Mouse (Mus musculus): ENCODE measurements around the gene Hnrnpr. TPM values are rescaled to one million over a fixed set of nuclear protein-coding genes. Genes with fewer than 3 reads are reported as not detected.

The Hnrnpr gene
- total RNA-seq, 1 experiment: 73.4 TPM

- Histone ChIP-seq H3K9ac (ENCODE audit: insufficient read depth, low read depth, low read length, poor library complexity, severe bottlenecking) (peak overlapping the region; percentile 77; the same call in 1 of the 2 replicates), H3K4me3 (ENCODE audit: insufficient read depth in 1 of 2, low read depth in 1 of 2, low read length in 2 of 2, poor library complexity in 1 of 2, severe bottlenecking in 1 of 2) (peak overlapping the region; percentile 74 to 95), H3K9me3 (ENCODE audit: control insufficient read depth, insufficient read depth, low read depth, low read length) (no peaks in the 10 kb centered on the region), H3K4me1 (ENCODE audit: control insufficient read depth in 2 of 2, insufficient read depth in 2 of 2, low read length in 2 of 2, poor library complexity in 1 of 2) (peaks cover 0 to 6% of the 10 kb centered on the region in 2 experiments; a peak in 2 of 4 replicates), H3K36me3 (ENCODE audit: control insufficient read depth, insufficient read depth, low read length, poor library complexity, severe bottlenecking) (no peaks in the 10 kb centered on the region), H3K27ac (ENCODE audit: insufficient read depth, low read depth, low read length, poor library complexity, severe bottlenecking) (peak overlapping the region; percentile 23; the same call in 1 of the 2 replicates)
- TF ChIP-seq ZC3H11A (IDR thresholded peaks at IDR 0.05; ENCODE audit: borderline replicate concordance, low read depth, low read length) (no peak), MAFK (IDR thresholded peaks at IDR 0.05; ENCODE audit: insufficient read depth, low read depth, low read length) (no peak), HCFC1 (IDR thresholded peaks at IDR 0.05; ENCODE audit: borderline replicate concordance, insufficient read depth, low read length) (peak; percentile 97), CHD2 (IDR thresholded peaks at IDR 0.05; ENCODE audit: low read depth, low read length) (0 out of 2 replicates have a peak, but pooled peaks have one; percentile 15), ZNF384 (IDR thresholded peaks at IDR 0.05; ENCODE audit: low read depth, low read length) (no peak)
- DNase-seq (ENCODE audit: low read depth, low spot score): peak; percentile 85
- in situ Hi-C loops (cut with MboI; ENCODE audit: low sequenced_read_pairs in 2 of 2, unreplicated experiment in 2 of 2): no loop called here
Measured at GRCm38 (mm10) chr4:136285348-136285810, 25.4 kb upstream of the Hnrnpr start.

- peak overlapping the region; percentile 23; the same call in 1 of the 2 replicates for H3K27ac ChIP-seq (ENCODE audit: insufficient read depth, low read depth, low read length, poor library complexity, severe bottlenecking)
- in situ Hi-C loops (cut with MboI; ENCODE audit: low sequenced_read_pairs in 2 of 2, unreplicated experiment in 2 of 2): no loop called here
Measured at GRCm38 (mm10) chr4:136285811-136286371, 24.9 kb upstream of the Hnrnpr start.

GRCm38 (mm10) chr4:136289918-136290780 lies 20.6 kb upstream of the Hnrnpr start:
- in situ Hi-C loops (cut with MboI; ENCODE audit: low sequenced_read_pairs in 2 of 2, unreplicated experiment in 2 of 2): no loop called here
- H3K4me3 ChIP-seq (ENCODE audit: insufficient read depth in 1 of 2, low read depth in 1 of 2, low read length in 2 of 2, poor library complexity in 1 of 2, severe bottlenecking in 1 of 2): peak overlapping the region; percentile 51 to 52
- DNase-seq (ENCODE audit: low read depth, low spot score): no peak
- peak overlapping the region; percentile 58 for H3K9ac ChIP-seq (ENCODE audit: insufficient read depth, low read depth, low read length, poor library complexity, severe bottlenecking)
- no peak overlapping the region for H3K27ac ChIP-seq (ENCODE audit: insufficient read depth, low read depth, low read length, poor library complexity, severe bottlenecking)
- peaks cover 0 to 14% of the 10 kb centered on the region in 2 experiments; a peak in 2 of 4 replicates for H3K4me1 ChIP-seq (ENCODE audit: control insufficient read depth in 2 of 2, insufficient read depth in 2 of 2, low read length in 2 of 2, poor library complexity in 1 of 2)
- no peaks in the 10 kb centered on the region; the same call in 1 of the 2 replicates for H3K36me3 ChIP-seq (ENCODE audit: control insufficient read depth, insufficient read depth, low read length, poor library complexity, severe bottlenecking)
- H3K9me3 ChIP-seq (ENCODE audit: control insufficient read depth, insufficient read depth, low read depth, low read length): no peaks in the 10 kb centered on the region
- TF ChIP-seq ZC3H11A (IDR thresholded peaks at IDR 0.05; ENCODE audit: borderline replicate concordance, low read depth, low read length) (no peak), CHD2 (IDR thresholded peaks at IDR 0.05; ENCODE audit: low read depth, low read length) (no peak), MAFK (IDR thresholded peaks at IDR 0.05; ENCODE audit: insufficient read depth, low read depth, low read length) (no peak), HCFC1 (IDR thresholded peaks at IDR 0.05; ENCODE audit: borderline replicate concordance, insufficient read depth, low read length) (no peak), ZNF384 (IDR thresholded peaks at IDR 0.05; ENCODE audit: low read depth, low read length) (no peak)

More at GRCm38 (mm10) chr4:136285811-136286371, 24.9 kb upstream of the Hnrnpr start:
- no peaks in the 10 kb centered on the region for H3K9me3 ChIP-seq (ENCODE audit: control insufficient read depth, insufficient read depth, low read depth, low read length)
- H3K9ac ChIP-seq (ENCODE audit: insufficient read depth, low read depth, low read length, poor library complexity, severe bottlenecking): peak overlapping the region; percentile 80
- peak; percentile 92 for DNase-seq (ENCODE audit: low read depth, low spot score)
- TF ChIP-seq MAFK (IDR thresholded peaks at IDR 0.05; ENCODE audit: insufficient read depth, low read depth, low read length) (no peak), HCFC1 (IDR thresholded peaks at IDR 0.05; ENCODE audit: borderline replicate concordance, insufficient read depth, low read length) (peak; percentile 84), CHD2 (IDR thresholded peaks at IDR 0.05; ENCODE audit: low read depth, low read length) (peak; percentile 52; the same call in 1 of the 2 replicates)
- peak overlapping the region; percentile 74 to 95 for H3K4me3 ChIP-seq (ENCODE audit: insufficient read depth in 1 of 2, low read depth in 1 of 2, low read length in 2 of 2, poor library complexity in 1 of 2, severe bottlenecking in 1 of 2)
- H3K36me3 ChIP-seq (ENCODE audit: control insufficient read depth, insufficient read depth, low read length, poor library complexity, severe bottlenecking): no peaks in the 10 kb centered on the region; the same call in 1 of the 2 replicates
- H3K4me1 ChIP-seq (ENCODE audit: control insufficient read depth in 2 of 2, insufficient read depth in 2 of 2, low read length in 2 of 2, poor library complexity in 1 of 2): peaks cover 0 to 7% of the 10 kb centered on the region in 2 experiments; a peak in 2 of 4 replicates

- in situ Hi-C loops (cut with MboI; ENCODE audit: low sequenced_read_pairs in 2 of 2, unreplicated experiment in 2 of 2): no loop called here
- H3K9me3 ChIP-seq (ENCODE audit: control insufficient read depth, insufficient read depth, low read depth, low read length): no peaks in the 10 kb centered on the region
- H3K27ac ChIP-seq (ENCODE audit: insufficient read depth, low read depth, low read length, poor library complexity, severe bottlenecking): no peak overlapping the region
- H3K4me3 ChIP-seq (ENCODE audit: insufficient read depth in 1 of 2, low read depth in 1 of 2, low read length in 2 of 2, poor library complexity in 1 of 2, severe bottlenecking in 1 of 2): peak overlapping the region; percentile 51 to 52
- no peaks in the 10 kb centered on the region; the same call in 1 of the 2 replicates for H3K36me3 ChIP-seq (ENCODE audit: control insufficient read depth, insufficient read depth, low read length, poor library complexity, severe bottlenecking)
- peak overlapping the region; percentile 58 for H3K9ac ChIP-seq (ENCODE audit: insufficient read depth, low read depth, low read length, poor library complexity, severe bottlenecking)
- peak; percentile 38 for DNase-seq (ENCODE audit: low read depth, low spot score)
- TF ChIP-seq HCFC1 (IDR thresholded peaks at IDR 0.05; ENCODE audit: borderline replicate concordance, insufficient read depth, low read length) (no peak), ZNF384 (IDR thresholded peaks at IDR 0.05; ENCODE audit: low read depth, low read length) (no peak), MAFK (IDR thresholded peaks at IDR 0.05; ENCODE audit: insufficient read depth, low read depth, low read length) (no peak), CHD2 (IDR thresholded peaks at IDR 0.05; ENCODE audit: low read depth, low read length) (no peak), ZC3H11A (IDR thresholded peaks at IDR 0.05; ENCODE audit: borderline replicate concordance, low read depth, low read length) (no peak)
- peaks cover 0 to 14% of the 10 kb centered on the region in 2 experiments; a peak in 2 of 4 replicates for H3K4me1 ChIP-seq (ENCODE audit: control insufficient read depth in 2 of 2, insufficient read depth in 2 of 2, low read length in 2 of 2, poor library complexity in 1 of 2)
Measured at GRCm38 (mm10) chr4:136290781-136291595, 19.8 kb upstream of the Hnrnpr start.
